Mouse (Mus musculus): ENCODE results near the gene Nacad. TPM values are rescaled to one million over a fixed set of nuclear protein-coding genes. Genes with fewer than 3 reads are reported as not detected.

The Nacad gene
- total and polyA plus RNA-seq, 3 experiments: 0.13 to 0.34 TPM; not detected in 1

GRCm38 (mm10) chr11:6628568-6628967 lies 22.7 kb upstream of the Nacad start (continued):
- TF ChIP-seq NRF1 (IDR thresholded peaks at IDR 0.05; ENCODE audit: low read depth, low read length) (peak; percentile 38; the same call in 1 of the 2 replicates), SMC3 (IDR thresholded peaks at IDR 0.05; ENCODE audit: low read depth, low read length) (peak; percentile 68), USF1 (IDR thresholded peaks at IDR 0.05; ENCODE audit: low read depth, low read length) (no peak), ETS1 (conservative IDR thresholded peaks at IDR 0.05; ENCODE audit: low read depth, low read length) (no peak), POLR2A (IDR thresholded peaks at IDR 0.05; ENCODE audit: low read depth, low read length) (peak; percentile 42; the same call in 1 of the 2 replicates), PAX5 (IDR thresholded peaks at IDR 0.05; ENCODE audit: low read length) (no peak), CTCF (conservative IDR thresholded peaks at IDR 0.05 in 1 of 2, IDR thresholded peaks at IDR 0.05 in 1 of 2; ENCODE audit: low read depth in 2 of 2, low read length in 2 of 2) (peak; percentile 66 to 86)

GRCm38 (mm10) chr11:6627731-6628130 lies 21.9 kb upstream of the Nacad start:
- dilution Hi-C loops (cut with MboI; ENCODE audit: extremely low pct_ligation_motif_present, extremely low pct_unique_long_range_greater_than_20kb, low sequenced_read_pairs): no loop called here
- in situ Hi-C loops (cut with MboI; ENCODE audit: low pct_ligation_motif_present, low pct_unique_long_range_greater_than_20kb, low sequenced_read_pairs): no loop called here
- peak; percentile 78 for DNase-seq (ENCODE audit: extremely low read depth)
- H3K4me2 ChIP-seq (ENCODE audit: insufficient read depth, low read depth, poor library complexity, severe bottlenecking): peak overlapping the region; percentile 16; the same call in 1 of the 2 replicates
- no peaks in the 10 kb centered on the region for H3K27me3 ChIP-seq (replicated peaks)
- peaks cover 36% of the 10 kb centered on the region for H3K79me2 ChIP-seq (replicated peaks; ENCODE audit: control insufficient read depth, extremely low read depth, insufficient read depth, poor library complexity, severe bottlenecking)
- H3K4me1 ChIP-seq (ENCODE audit: control insufficient read depth in 1 of 2, insufficient read depth in 2 of 2): peaks cover 15 to 33% of the 10 kb centered on the region in 2 experiments
- H3K9ac ChIP-seq (ENCODE audit: insufficient read depth, low read depth): peak overlapping the region; percentile 27
- TF ChIP-seq CTCF (conservative IDR thresholded peaks at IDR 0.05 in 1 of 2, IDR thresholded peaks at IDR 0.05 in 1 of 2; ENCODE audit: low read depth in 2 of 2, low read length in 2 of 2) (no peak), GABPA (IDR thresholded peaks at IDR 0.05; ENCODE audit: insufficient replicate concordance, low read depth, low read length) (no peak), ZC3H11A (IDR thresholded peaks at IDR 0.05; ENCODE audit: low read depth, low read length) (no peak), RCOR1 (conservative IDR thresholded peaks at IDR 0.05; ENCODE audit: low read depth, low read length) (no peak), TCF12 (IDR thresholded peaks at IDR 0.05; ENCODE audit: low read depth, low read length) (no peak), RAD21 (IDR thresholded peaks at IDR 0.05; ENCODE audit: low read depth, low read length) (no peak), MYC (IDR thresholded peaks at IDR 0.05; ENCODE audit: low read depth, low read length) (no peak), IRF4 (IDR thresholded peaks at IDR 0.05; ENCODE audit: low read depth, low read length) (no peak), ZKSCAN1 (IDR thresholded peaks at IDR 0.05; ENCODE audit: borderline replicate concordance, low read depth, low read length) (no peak), POLR2A (IDR thresholded peaks at IDR 0.05; ENCODE audit: low read depth, low read length) (no peak), SIN3A (IDR thresholded peaks at IDR 0.05; ENCODE audit: low read length) (no peak), POLR2AphosphoS2 (IDR thresholded peaks at IDR 0.05; ENCODE audit: low read depth, low read length) (no peak), CHD2 (IDR thresholded peaks at IDR 0.05; ENCODE audit: low read length) (no peak), NELFE (IDR thresholded peaks at IDR 0.05; ENCODE audit: low read depth, low read length) (no peak), JUND (conservative IDR thresholded peaks at IDR 0.05; ENCODE audit: low read depth, low read length) (no peak), ETS1 (conservative IDR thresholded peaks at IDR 0.05; ENCODE audit: low read depth, low read length) (no peak), JUN (IDR thresholded peaks at IDR 0.05; ENCODE audit: insufficient read depth, low read depth, low read length) (no peak), PAX5 (IDR thresholded peaks at IDR 0.05; ENCODE audit: low read length) (no peak)
- H3K4me3 ChIP-seq (replicated peaks in 1 of 3; ENCODE audit: low read depth in 2 of 3, low read length in 2 of 3, poor library complexity in 1 of 3): peak overlapping the region in 1 of 3 experiments; percentile 60
- peaks cover 13 to 22% of the 10 kb centered on the region in 2 experiments for H3K36me3 ChIP-seq (replicated peaks in 1 of 2; ENCODE audit: control insufficient read depth in 1 of 2, insufficient read depth in 1 of 2, low read length in 1 of 2)
- peaks cover 7% of the 10 kb centered on the region for H3K9me3 ChIP-seq (replicated peaks; ENCODE audit: low read length)
- peak overlapping the region; percentile 25; the same call in 1 of the 2 replicates for H3K27ac ChIP-seq (ENCODE audit: insufficient read depth, low read depth)
